Mouse (Mus musculus): ENCODE data around the gene Myl9.

DNA sequence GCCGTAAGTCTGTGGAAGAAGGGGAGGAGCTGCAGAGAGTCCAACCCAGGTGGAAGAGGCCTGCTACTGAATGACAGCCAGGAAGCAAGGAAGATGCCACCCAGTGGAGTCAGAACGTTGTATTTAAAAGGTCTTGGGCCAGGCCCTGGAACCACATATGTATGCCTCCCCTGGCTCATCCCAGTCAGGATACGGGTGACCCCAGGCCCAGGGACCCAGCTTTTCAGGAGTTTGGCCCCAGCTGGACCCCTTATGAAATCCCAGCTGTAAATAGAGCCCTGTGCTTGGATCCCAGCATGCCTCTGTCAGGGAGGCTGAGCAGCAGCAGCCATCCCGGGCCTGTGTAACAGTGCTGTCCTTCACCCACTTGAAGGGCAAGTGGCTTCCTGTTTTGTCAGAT is 10.5 kb upstream of the Myl9 start:
- TF ChIP-seq POLR2A (IDR thresholded peaks at IDR 0.05; ENCODE audit: insufficient read depth, low read length), result no peak
- no peak for TF ChIP-seq CTCF (IDR thresholded peaks at IDR 0.05; ENCODE audit: low read depth, low read length)
- TF ChIP-seq EP300 (IDR thresholded peaks at IDR 0.05; ENCODE audit: insufficient read depth, low read depth, low read length), result no peak
